Mouse (Mus musculus): ENCODE measurements around the gene Gm7102. TPM values are rescaled to one million over a fixed set of nuclear protein-coding genes. Genes with fewer than 3 reads are reported as not detected.

Gm7102 gene
- polyA plus RNA-seq, 1 experiment, result 0.39 TPM

GRCm38 (mm10) chr19:61141299-61141698 is 34.8 kb downstream of the Gm7102 start:
- Histone ChIP-seq H3K4me3 (ENCODE audit: insufficient read depth, low read length) (peak overlapping the region; percentile 82), H3K27ac (ENCODE audit: insufficient read depth, low read depth, low read length) (no peak overlapping the region), H3K4me1 (ENCODE audit: control insufficient read depth, insufficient read depth, low read length) (peaks cover 7% of the 10 kb centered on the region)
- no peak for TF ChIP-seq POLR2A (IDR thresholded peaks at IDR 0.05; ENCODE audit: borderline replicate concordance, low read depth, low read length)
- TF ChIP-seq CTCF (IDR thresholded peaks at IDR 0.05; ENCODE audit: low read depth, low read length), result no peak

DNA sequence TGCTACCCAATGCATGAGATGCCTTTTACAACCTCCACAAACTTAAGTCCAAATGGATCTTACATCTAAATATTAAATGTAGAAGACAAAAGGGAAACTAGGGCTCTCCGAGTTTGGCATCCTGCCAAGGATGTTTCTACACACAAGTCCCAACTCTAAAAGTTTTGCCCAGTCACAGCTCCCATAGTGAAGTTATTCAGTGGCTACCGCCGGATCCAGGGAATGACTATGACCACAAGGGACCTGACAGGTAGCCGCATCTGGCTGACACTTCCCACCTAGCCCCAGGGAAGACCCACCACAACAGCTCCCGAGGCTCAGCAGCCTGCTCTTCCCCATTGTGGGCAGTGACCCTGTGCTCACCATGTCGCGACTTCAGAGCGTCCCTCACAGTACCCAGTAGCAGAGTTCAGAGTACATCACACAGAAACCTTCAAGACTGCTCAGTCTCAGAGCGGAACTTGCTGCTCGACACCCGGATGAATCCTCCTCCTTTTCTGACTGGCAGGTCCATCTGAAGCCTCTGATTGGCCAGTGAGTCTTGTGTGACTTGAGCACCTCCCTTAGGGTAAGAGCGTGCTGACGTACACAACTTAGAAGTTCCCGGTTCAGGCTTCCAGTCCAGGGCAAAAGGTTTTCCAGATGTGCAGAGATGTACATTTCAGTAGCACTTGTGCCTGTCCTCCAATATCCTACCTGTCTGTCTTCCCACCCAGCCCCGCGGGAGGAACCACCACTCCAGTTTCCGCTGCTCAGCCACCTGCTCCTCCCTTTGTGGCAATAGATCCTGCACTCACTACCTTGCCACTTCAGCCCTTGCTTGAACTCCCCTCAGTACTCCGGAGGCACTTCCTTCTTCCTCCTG is 35.5 kb downstream of the Gm7102 start, which contains the start of gene Zfp950:
TSS of gene Zfp950 (minus strand) at position 499 of the 865 bp plus-strand sequence.
- TF ChIP-seq POLR2A (IDR thresholded peaks at IDR 0.05; ENCODE audit: borderline replicate concordance, low read depth, low read length) (no peak), CTCF (IDR thresholded peaks at IDR 0.05; ENCODE audit: low read depth, low read length) (no peak)
- Histone ChIP-seq H3K4me3 (ENCODE audit: insufficient read depth, low read length) (peak within 1 kb of the TSS; percentile 82), H3K27ac (ENCODE audit: insufficient read depth, low read depth, low read length) (peak within 1 kb of the TSS; percentile 63), H3K4me1 (ENCODE audit: control insufficient read depth, insufficient read depth, low read length) (peaks cover 7% of the 10 kb centered on the region)

DNA sequence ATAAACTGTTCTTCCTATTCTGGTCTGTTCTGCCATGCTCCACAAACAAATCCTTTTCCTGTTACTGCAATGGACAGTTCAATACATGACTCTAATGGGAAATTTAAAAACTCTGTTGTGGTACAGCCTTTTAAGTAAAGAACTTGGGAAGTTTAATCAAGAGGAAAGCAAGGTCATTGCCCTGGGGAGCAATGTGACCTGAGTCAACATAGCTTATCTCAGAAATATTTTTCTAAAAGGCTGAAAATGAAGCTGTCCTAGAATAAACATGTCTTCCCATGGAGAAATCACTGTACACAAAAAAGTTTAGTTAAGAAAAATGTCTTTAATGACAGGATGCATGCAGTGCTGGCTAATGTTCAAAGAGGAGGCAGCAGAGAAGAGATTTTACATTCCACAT is 37.5 kb downstream of the Gm7102 start:
- H3K27ac ChIP-seq (ENCODE audit: insufficient read depth, low read depth, low read length), result no peak overlapping the region
- peaks cover 7% of the 10 kb centered on the region for H3K4me1 ChIP-seq (ENCODE audit: control insufficient read depth, insufficient read depth, low read length)
- TF ChIP-seq POLR2A (IDR thresholded peaks at IDR 0.05; ENCODE audit: borderline replicate concordance, low read depth, low read length), result no peak
- TF ChIP-seq CTCF (IDR thresholded peaks at IDR 0.05; ENCODE audit: low read depth, low read length), result no peak
- H3K4me3 ChIP-seq (ENCODE audit: insufficient read depth, low read length), result no peak overlapping the region

DNA sequence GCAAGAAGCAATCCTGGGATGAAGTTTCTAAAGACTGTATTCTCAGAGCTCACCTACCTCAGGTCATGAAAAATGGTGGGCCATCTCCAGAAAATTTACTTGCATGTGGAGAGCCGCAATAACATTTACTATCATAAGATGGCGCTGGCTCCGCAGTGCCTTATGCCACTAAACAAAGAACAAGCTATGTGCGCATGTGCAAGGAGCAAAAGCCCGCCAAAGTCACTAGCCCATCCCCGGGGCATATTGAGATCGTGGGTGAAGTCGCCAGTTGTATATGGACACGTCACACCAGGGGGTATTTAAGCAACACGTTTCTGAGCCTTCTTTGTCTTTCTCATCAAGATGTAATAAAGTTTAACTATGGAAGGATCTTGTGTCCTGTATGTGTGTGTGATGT is 45.0 kb downstream of the Gm7102 start:
- Histone ChIP-seq H3K27ac (ENCODE audit: insufficient read depth, low read depth, low read length) (no peak overlapping the region), H3K4me1 (ENCODE audit: control insufficient read depth, insufficient read depth, low read length) (no peaks in the 10 kb centered on the region), H3K4me3 (ENCODE audit: insufficient read depth, low read length) (no peak overlapping the region)
- TF ChIP-seq POLR2A (IDR thresholded peaks at IDR 0.05; ENCODE audit: borderline replicate concordance, low read depth, low read length), result no peak
- TF ChIP-seq CTCF (IDR thresholded peaks at IDR 0.05; ENCODE audit: low read depth, low read length), result no peak

Other genes with a start within 250 kb of the Gm7102 start
- 38.3 and 39.8 TPM in 2 replicates for gene Zfp950, start 35.5 kb downstream of the Gm7102 start, polyA plus RNA-seq (2012; ENCODE audit: insufficient read depth, insufficient read length, missing spikeins)
- not detected in 2 replicates for gene Gm6020, start 7.6 kb upstream of the Gm7102 start, polyA plus RNA-seq (2012; ENCODE audit: insufficient read depth, insufficient read length, missing spikeins)
- 474 and 503 TPM in 2 replicates for gene Csf2ra, start 52.1 kb upstream of the Gm7102 start, polyA plus RNA-seq (2012; ENCODE audit: insufficient read depth, insufficient read length, missing spikeins)
- gene Gm21060, start 120.8 kb upstream of the Gm7102 start, polyA plus RNA-seq (2012; ENCODE audit: insufficient read depth, insufficient read length, missing spikeins), result not detected in 2 replicates